Mouse (Mus musculus): Measurements from ENCODE around the gene Tbc1d10a. TPM values are rescaled to one million over a fixed set of nuclear protein-coding genes. Genes with fewer than 3 reads are reported as not detected.

Gene Tbc1d10a
- polyA plus RNA-seq, 1 experiment from 2014 or later, result 34.2 TPM

GRCm38 (mm10) chr11:4231435-4231834 lies 44.8 kb downstream of the Tbc1d10a start:
- Histone ChIP-seq H3K27me3 (no peaks in the 10 kb centered on the region), H3K9me3 (no peaks in the 10 kb centered on the region), H3K4me3 (no peak overlapping the region), H3K27ac (no peak overlapping the region), H3K4me2 (no peak overlapping the region), H3K9ac (no peak overlapping the region), H3K36me3 (no peaks in the 10 kb centered on the region), H3K4me1 (no peaks in the 10 kb centered on the region)
- WGBS, result 88% methylated on average over 2 of the region's 2 CpGs
- ATAC-seq (ENCODE audit: borderline replicate concordance, extremely low read depth, low FRiP score, low TSS enrichment), result no peak

GRCm38 (mm10) chr11:4232644-4233043 lies 46.1 kb downstream of the Tbc1d10a start:
- WGBS, result 46% methylated on average over 12 of the region's 12 CpGs
- Histone ChIP-seq H3K4me3 (no peak overlapping the region), H3K4me1 (no peaks in the 10 kb centered on the region), H3K27me3 (no peaks in the 10 kb centered on the region; the same call in 1 of the 2 replicates), H3K36me3 (no peaks in the 10 kb centered on the region), H3K4me2 (no peak overlapping the region), H3K27ac (no peak overlapping the region), H3K9me3 (no peaks in the 10 kb centered on the region), H3K9ac (no peak overlapping the region)
- no peak for ATAC-seq (ENCODE audit: borderline replicate concordance, extremely low read depth, low FRiP score, low TSS enrichment)

- Histone ChIP-seq H3K9me3 (no peaks in the 10 kb centered on the region), H3K4me1 (no peaks in the 10 kb centered on the region), H3K27ac (no peak overlapping the region), H3K9ac (no peak overlapping the region), H3K4me2 (no peak overlapping the region), H3K36me3 (no peaks in the 10 kb centered on the region), H3K27me3 (no peaks in the 10 kb centered on the region; the same call in 1 of the 2 replicates), H3K4me3 (no peak overlapping the region)
- no peak for ATAC-seq (ENCODE audit: borderline replicate concordance, extremely low read depth, low FRiP score, low TSS enrichment)
- 77% methylated on average over 6 of the region's 6 CpGs for WGBS
Measured at GRCm38 (mm10) chr11:4235052-4235655, 48.6 kb downstream of the Tbc1d10a start.

GRCm38 (mm10) chr11:4235665-4236545 lies 49.3 kb downstream of the Tbc1d10a start, which contains the start of gene Osm:
Osm (plus strand) TSS chr11:4236420.
- Histone ChIP-seq H3K4me2 (no peak within 1 kb of the TSS), H3K4me3 (no peak within 1 kb of the TSS), H3K27me3 (no peaks in the 10 kb centered on the region; the same call in 1 of the 2 replicates), H3K36me3 (no peaks in the 10 kb centered on the region), H3K9ac (no peak within 1 kb of the TSS), H3K4me1 (no peaks in the 10 kb centered on the region), H3K27ac (no peak within 1 kb of the TSS), H3K9me3 (no peaks in the 10 kb centered on the region)
- no peak for ATAC-seq (ENCODE audit: borderline replicate concordance, extremely low read depth, low FRiP score, low TSS enrichment)
- 58% methylated on average over 16 of the region's 16 CpGs for WGBS

- H3K27ac ChIP-seq, result no peak overlapping the region
- H3K4me1 ChIP-seq, result no peaks in the 10 kb centered on the region
- no peak overlapping the region for H3K4me3 ChIP-seq
- 85% methylated on average over 21 of the region's 21 CpGs for WGBS
- H3K9ac ChIP-seq, result no peak overlapping the region
- no peak for ATAC-seq (ENCODE audit: borderline replicate concordance, extremely low read depth, low FRiP score, low TSS enrichment)
- no peaks in the 10 kb centered on the region for H3K36me3 ChIP-seq
- no peak overlapping the region for H3K4me2 ChIP-seq
- no peaks in the 10 kb centered on the region; the same call in 1 of the 2 replicates for H3K27me3 ChIP-seq
- H3K9me3 ChIP-seq, result no peaks in the 10 kb centered on the region
Measured at GRCm38 (mm10) chr11:4236546-4237067, 50.0 kb downstream of the Tbc1d10a start.

GRCm38 (mm10) chr11:4237389-4237912 lies 50.9 kb downstream of the Tbc1d10a start:
- Histone ChIP-seq H3K4me2 (no peak overlapping the region), H3K4me3 (no peak overlapping the region), H3K27ac (no peak overlapping the region), H3K9me3 (no peaks in the 10 kb centered on the region), H3K9ac (no peak overlapping the region), H3K36me3 (no peaks in the 10 kb centered on the region), H3K27me3 (no peaks in the 10 kb centered on the region; the same call in 1 of the 2 replicates), H3K4me1 (no peaks in the 10 kb centered on the region)
- 79% methylated on average over 18 of the region's 18 CpGs for WGBS
- ATAC-seq (ENCODE audit: borderline replicate concordance, extremely low read depth, low FRiP score, low TSS enrichment), result no peak

GRCm38 (mm10) chr11:4238167-4238566 lies 51.6 kb downstream of the Tbc1d10a start:
- H3K4me3 ChIP-seq, result no peak overlapping the region
- no peaks in the 10 kb centered on the region; the same call in 1 of the 2 replicates for H3K27me3 ChIP-seq
- 84% methylated on average over 6 of the region's 6 CpGs for WGBS

GRCm38 (mm10) chr11:4239691-4240090 lies 53.1 kb downstream of the Tbc1d10a start:
- H3K9ac ChIP-seq, result no peak overlapping the region
- 90% methylated on average over 23 of the region's 23 CpGs for WGBS
- ATAC-seq (ENCODE audit: borderline replicate concordance, extremely low read depth, low FRiP score, low TSS enrichment), result no peak
- no peaks in the 10 kb centered on the region for H3K9me3 ChIP-seq
- no peak overlapping the region for H3K4me2 ChIP-seq
- H3K4me1 ChIP-seq, result no peaks in the 10 kb centered on the region
- no peak overlapping the region for H3K27ac ChIP-seq
- H3K27me3 ChIP-seq, result no peaks in the 10 kb centered on the region; the same call in 1 of the 2 replicates
- no peak overlapping the region for H3K4me3 ChIP-seq
- H3K36me3 ChIP-seq, result no peaks in the 10 kb centered on the region

More at GRCm38 (mm10) chr11:4238167-4238566, 51.6 kb downstream of the Tbc1d10a start:
- Histone ChIP-seq H3K9me3 (no peaks in the 10 kb centered on the region), H3K36me3 (no peaks in the 10 kb centered on the region), H3K4me2 (no peak overlapping the region), H3K9ac (no peak overlapping the region), H3K4me1 (no peaks in the 10 kb centered on the region), H3K27ac (no peak overlapping the region)
- ATAC-seq (ENCODE audit: borderline replicate concordance, extremely low read depth, low FRiP score, low TSS enrichment), result no peak

- no peaks in the 10 kb centered on the region for H3K9me3 ChIP-seq
- no peak overlapping the region for H3K4me3 ChIP-seq
- no peak overlapping the region for H3K4me2 ChIP-seq
- ATAC-seq (ENCODE audit: borderline replicate concordance, extremely low read depth, low FRiP score, low TSS enrichment), result no peak
- WGBS, result 59% methylated on average over 7 of the region's 7 CpGs
- no peaks in the 10 kb centered on the region for H3K36me3 ChIP-seq
- no peaks in the 10 kb centered on the region for H3K4me1 ChIP-seq
- H3K27ac ChIP-seq, result no peak overlapping the region
- H3K9ac ChIP-seq, result no peak overlapping the region
- H3K27me3 ChIP-seq, result no peaks in the 10 kb centered on the region; the same call in 1 of the 2 replicates
Measured at GRCm38 (mm10) chr11:4240151-4240550, 53.6 kb downstream of the Tbc1d10a start.

- H3K9ac ChIP-seq, result no peak overlapping the region
- H3K4me1 ChIP-seq, result no peaks in the 10 kb centered on the region
- H3K9me3 ChIP-seq, result no peaks in the 10 kb centered on the region
- no peaks in the 10 kb centered on the region; the same call in 1 of the 2 replicates for H3K27me3 ChIP-seq
- no peak for ATAC-seq (ENCODE audit: borderline replicate concordance, extremely low read depth, low FRiP score, low TSS enrichment)
- no peak overlapping the region for H3K4me3 ChIP-seq
- H3K36me3 ChIP-seq, result no peaks in the 10 kb centered on the region
- no peak overlapping the region for H3K27ac ChIP-seq
- no peak overlapping the region for H3K4me2 ChIP-seq
- WGBS, result 63% methylated on average over 4 of the region's 4 CpGs
Measured at GRCm38 (mm10) chr11:4241180-4241579, 54.6 kb downstream of the Tbc1d10a start.

- H3K27ac ChIP-seq, result no peak overlapping the region
- 47% methylated on average over 6 of the region's 6 CpGs for WGBS
- no peak for ATAC-seq (ENCODE audit: borderline replicate concordance, extremely low read depth, low FRiP score, low TSS enrichment)
Measured at GRCm38 (mm10) chr11:4246126-4246525, 59.5 kb downstream of the Tbc1d10a start.

More at GRCm38 (mm10) chr11:4246126-4246525, 59.5 kb downstream of the Tbc1d10a start:
- Histone ChIP-seq H3K4me3 (no peak overlapping the region), H3K27me3 (no peaks in the 10 kb centered on the region), H3K9ac (no peak overlapping the region), H3K4me2 (no peak overlapping the region), H3K4me1 (no peaks in the 10 kb centered on the region), H3K36me3 (no peaks in the 10 kb centered on the region), H3K9me3 (no peaks in the 10 kb centered on the region)
